Mouse (Mus musculus): ENCODE results near the gene Ak7. TPM values are rescaled to one million over a fixed set of nuclear protein-coding genes. Genes with fewer than 3 reads are reported as not detected.

Gene Ak7
- total and polyA plus RNA-seq, 3 experiments, result 0.13 to 0.51 (median 0.24) TPM

DNA sequence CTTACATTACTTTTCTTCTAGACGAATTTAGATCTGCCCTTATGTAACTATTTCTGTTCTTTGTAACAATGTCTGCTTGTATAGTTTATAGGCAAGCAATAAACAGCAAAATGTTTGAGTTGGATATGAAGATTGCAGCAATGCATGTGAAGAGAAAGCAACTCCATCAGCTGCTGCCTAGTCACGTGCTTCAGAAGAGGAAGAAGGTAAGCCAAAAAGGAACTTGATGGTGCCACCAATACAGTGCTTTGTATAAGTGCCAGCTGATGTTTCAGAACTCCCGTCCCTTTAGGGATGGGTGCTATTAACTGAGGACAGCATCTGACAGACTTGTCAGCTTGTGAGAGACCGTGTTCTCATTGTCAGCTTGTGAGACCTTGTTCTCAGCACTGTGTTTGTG is 117.7 kb downstream of the Ak7 start:
- no peaks in the 10 kb centered on the region for H3K27me3 ChIP-seq (replicated peaks)
- H3K9me3 ChIP-seq (replicated peaks; ENCODE audit: low read length), result no peaks in the 10 kb centered on the region
- H3K9ac ChIP-seq (ENCODE audit: insufficient read depth, low read depth), result no peak overlapping the region
- H3K36me3 ChIP-seq (replicated peaks in 1 of 2; ENCODE audit: control insufficient read depth in 1 of 2, insufficient read depth in 1 of 2, low read length in 1 of 2), result peaks cover 76 to 97% of the 10 kb centered on the region in 2 experiments
- 0 out of 2 replicates have a peak, but pooled peaks cover 3% of the 10 kb centered on the region for H3K79me2 ChIP-seq (replicated peaks; ENCODE audit: control insufficient read depth, extremely low read depth, insufficient read depth, poor library complexity, severe bottlenecking)
- dilution Hi-C loops (cut with MboI; ENCODE audit: extremely low pct_ligation_motif_present, extremely low pct_unique_long_range_greater_than_20kb, low sequenced_read_pairs) (no loop called here), in situ Hi-C loops (cut with MboI; ENCODE audit: low pct_ligation_motif_present, low pct_unique_long_range_greater_than_20kb, low sequenced_read_pairs) (no loop called here)
- H3K4me1 ChIP-seq (ENCODE audit: control insufficient read depth in 1 of 2, insufficient read depth in 2 of 2), result no peaks in the 10 kb centered on the region
- TF ChIP-seq SIN3A (IDR thresholded peaks at IDR 0.05; ENCODE audit: low read length), result no peak
- no peak for TF ChIP-seq BHLHE40 (IDR thresholded peaks at IDR 0.05; ENCODE audit: low read depth, low read length)
- TF ChIP-seq CTCF (conservative IDR thresholded peaks at IDR 0.05 in 1 of 2, IDR thresholded peaks at IDR 0.05 in 1 of 2; ENCODE audit: low read depth in 2 of 2, low read length in 2 of 2), result no peak
- no peak for TF ChIP-seq ETS1 (conservative IDR thresholded peaks at IDR 0.05; ENCODE audit: low read depth, low read length)
- no peak for TF ChIP-seq MEF2A (IDR thresholded peaks at IDR 0.05; ENCODE audit: borderline replicate concordance, low read depth, low read length)
- no peak for TF ChIP-seq JUN (IDR thresholded peaks at IDR 0.05; ENCODE audit: insufficient read depth, low read depth, low read length)
- TF ChIP-seq NRF1 (IDR thresholded peaks at IDR 0.05; ENCODE audit: low read depth, low read length), result no peak
- no peak for TF ChIP-seq USF1 (IDR thresholded peaks at IDR 0.05; ENCODE audit: low read depth, low read length)
- TF ChIP-seq RCOR1 (conservative IDR thresholded peaks at IDR 0.05; ENCODE audit: low read depth, low read length), result no peak
- no peak for TF ChIP-seq UBTF (IDR thresholded peaks at IDR 0.05; ENCODE audit: low read depth, low read length)
- TF ChIP-seq E2F4 (IDR thresholded peaks at IDR 0.05; ENCODE audit: insufficient replicate concordance, low read depth, low read length), result no peak
- TF ChIP-seq IRF4 (IDR thresholded peaks at IDR 0.05; ENCODE audit: low read depth, low read length), result no peak
- no peak for DNase-seq (ENCODE audit: extremely low read depth)
- H3K4me3 ChIP-seq (replicated peaks in 1 of 3; ENCODE audit: low read depth in 2 of 3, low read length in 2 of 3, poor library complexity in 1 of 3), result no peak overlapping the region
- no peak overlapping the region for H3K27ac ChIP-seq (ENCODE audit: insufficient read depth, low read depth)
- no peak overlapping the region for H3K4me2 ChIP-seq (ENCODE audit: insufficient read depth, low read depth, poor library complexity, severe bottlenecking)

DNA sequence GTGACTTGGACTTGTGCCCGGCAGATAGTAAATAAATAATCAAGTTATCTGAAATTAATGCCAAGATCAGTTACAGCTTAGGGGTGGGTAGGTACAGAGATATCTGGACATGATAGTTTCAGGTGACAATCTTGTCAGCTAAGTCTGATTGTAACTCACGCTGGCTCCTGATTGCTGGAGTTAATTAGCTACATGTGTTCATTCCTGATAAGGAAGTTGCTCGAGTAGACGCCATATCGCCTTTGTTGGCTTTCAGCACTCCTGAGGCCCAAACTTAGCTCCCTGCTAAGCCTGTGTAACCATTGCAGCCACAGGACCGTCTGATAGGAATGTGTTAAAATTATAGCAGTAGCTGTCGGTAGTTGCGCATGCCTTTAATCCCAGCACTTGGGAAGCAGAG is 119.0 kb downstream of the Ak7 start:
- no peak overlapping the region for H3K9ac ChIP-seq (ENCODE audit: insufficient read depth, low read depth)
- no peak overlapping the region for H3K4me3 ChIP-seq (replicated peaks in 1 of 3; ENCODE audit: low read depth in 2 of 3, low read length in 2 of 3, poor library complexity in 1 of 3)
- H3K27me3 ChIP-seq (replicated peaks), result no peaks in the 10 kb centered on the region
- DNase-seq (ENCODE audit: extremely low read depth), result no peak
- H3K9me3 ChIP-seq (replicated peaks; ENCODE audit: low read length), result no peaks in the 10 kb centered on the region
- in situ Hi-C loops (cut with MboI; ENCODE audit: low pct_ligation_motif_present, low pct_unique_long_range_greater_than_20kb, low sequenced_read_pairs) (no loop called here), dilution Hi-C loops (cut with MboI; ENCODE audit: extremely low pct_ligation_motif_present, extremely low pct_unique_long_range_greater_than_20kb, low sequenced_read_pairs) (no loop called here)
- 0 out of 2 replicates have a peak, but pooled peaks cover 3% of the 10 kb centered on the region for H3K79me2 ChIP-seq (replicated peaks; ENCODE audit: control insufficient read depth, extremely low read depth, insufficient read depth, poor library complexity, severe bottlenecking)
- no peak overlapping the region for H3K27ac ChIP-seq (ENCODE audit: insufficient read depth, low read depth)
- H3K4me2 ChIP-seq (ENCODE audit: insufficient read depth, low read depth, poor library complexity, severe bottlenecking), result no peak overlapping the region
- no peaks in the 10 kb centered on the region for H3K4me1 ChIP-seq (ENCODE audit: control insufficient read depth in 1 of 2, insufficient read depth in 2 of 2)
- H3K36me3 ChIP-seq (replicated peaks in 1 of 2; ENCODE audit: control insufficient read depth in 1 of 2, insufficient read depth in 1 of 2, low read length in 1 of 2), result peaks cover 83 to 97% of the 10 kb centered on the region in 2 experiments
- TF ChIP-seq NRF1 (IDR thresholded peaks at IDR 0.05; ENCODE audit: low read depth, low read length) (no peak), CHD2 (IDR thresholded peaks at IDR 0.05; ENCODE audit: low read length) (no peak), JUN (IDR thresholded peaks at IDR 0.05; ENCODE audit: insufficient read depth, low read depth, low read length) (no peak), POLR2AphosphoS2 (IDR thresholded peaks at IDR 0.05; ENCODE audit: low read depth, low read length) (no peak), CHD1 (IDR thresholded peaks at IDR 0.05; ENCODE audit: low read depth, low read length) (no peak), MXI1 (IDR thresholded peaks at IDR 0.05; ENCODE audit: low read depth, low read length) (no peak), SIN3A (IDR thresholded peaks at IDR 0.05; ENCODE audit: low read length) (no peak), PAX5 (IDR thresholded peaks at IDR 0.05; ENCODE audit: low read length) (no peak), ZKSCAN1 (IDR thresholded peaks at IDR 0.05; ENCODE audit: borderline replicate concordance, low read depth, low read length) (no peak), MAFK (IDR thresholded peaks at IDR 0.05; ENCODE audit: insufficient replicate concordance, low read length) (no peak)
